Mouse (Mus musculus) myocyte (in vitro differentiated cells): ENCODE measurements around the gene Ror2. TPM values are rescaled to one million over a fixed set of nuclear protein-coding genes. Genes with fewer than 3 reads are reported as not detected.

Experiments
- H3K27me3 ChIP-seq: one replicate; pipeline ENCODE4 v1.6.1; 2011; ENCODE audit not compliant: control insufficient read depth, insufficient read depth, insufficient read length
- H3K36me3 ChIP-seq: one replicate; pipeline ENCODE4 v1.6.1; 2011; ENCODE audit not compliant: control insufficient read depth, insufficient read depth
- H3K4me2 ChIP-seq: one replicate; pipeline ENCODE4 v1.6.1; 2011; ENCODE audit warnings: low read depth, control low read depth
- H3K4me3 ChIP-seq: one replicate; pipeline ENCODE4 v1.5.1; 2011; ENCODE audit warnings: mild to moderate bottlenecking, control low read depth, moderate library complexity
- H3K79me2 ChIP-seq: one replicate; pipeline ENCODE4 v1.6.1; 2011; ENCODE audit not compliant: control insufficient read depth, insufficient read depth
- H3ac ChIP-seq: one replicate; pipeline ENCODE4 v1.6.1; 2011; ENCODE audit not compliant: control insufficient read depth, insufficient read length
- CEBPB ChIP-seq: IDR thresholded peaks from 2 replicates; pipeline ENCODE4 v1.6.1; 2011; ENCODE audit warnings: mild to moderate bottlenecking, moderate library complexity; ENCODE audit not compliant: poor library complexity, insufficient read depth, severe bottlenecking
- E2F4 ChIP-seq: IDR thresholded peaks from one replicate; pipeline ENCODE4 v1.6.1; 2011; ENCODE audit warnings: mild to moderate bottlenecking, control low read depth, moderate library complexity; ENCODE audit not compliant: insufficient read depth
- MAX ChIP-seq: IDR thresholded peaks from one replicate; pipeline ENCODE4 v1.6.1; 2011; ENCODE audit warnings: low read depth, mild to moderate bottlenecking, control low read depth
- MYOD1 ChIP-seq, 3 experiments: IDR thresholded peaks; one replicate each; pipeline ENCODE4 v1.6.1; 2011; ENCODE audit warnings: control low read depth in 2 of 3, low read depth in 2 of 3, mild to moderate bottlenecking in 2 of 3, moderate library complexity in 1 of 3; ENCODE audit not compliant: insufficient read length in 2 of 3, control insufficient read depth in 1 of 3
- MYOG ChIP-seq, 3 experiments: IDR thresholded peaks; one replicate each; pipeline ENCODE4 v1.6.1; 2011; ENCODE audit warnings: control low read depth in 2 of 3, low read depth in 2 of 3, mild to moderate bottlenecking in 2 of 3; ENCODE audit not compliant: insufficient read length in 2 of 3, control insufficient read depth in 1 of 3, insufficient read depth in 1 of 3
- POLR2A ChIP-seq: IDR thresholded peaks from one replicate; pipeline ENCODE4 v1.6.1; 2011; ENCODE audit warnings: low read depth, mild to moderate bottlenecking, control low read depth, moderate library complexity; ENCODE audit not compliant: insufficient read length
- POLR2AphosphoS2 ChIP-seq: IDR thresholded peaks from one replicate; pipeline ENCODE4 v1.6.1; 2011; ENCODE audit warnings: low read depth, control low read depth; ENCODE audit not compliant: insufficient read length
- REST ChIP-seq: IDR thresholded peaks from one replicate; pipeline ENCODE4 v1.6.1; 2011; ENCODE audit warnings: mild to moderate bottlenecking, control low read depth, moderate library complexity; ENCODE audit not compliant: insufficient read depth, insufficient read length
- SRF ChIP-seq: IDR thresholded peaks from one replicate; pipeline ENCODE4 v1.6.1; 2011; ENCODE audit warnings: low read depth; ENCODE audit not compliant: control insufficient read depth, insufficient read length
- TCF12 ChIP-seq: IDR thresholded peaks from one replicate; pipeline ENCODE4 v1.6.1; 2011; ENCODE audit warnings: mild to moderate bottlenecking, control low read depth; ENCODE audit not compliant: poor library complexity, insufficient read depth, severe bottlenecking
- TCF3 ChIP-seq: IDR thresholded peaks from one replicate; pipeline ENCODE4 v1.6.1; 2011; ENCODE audit warnings: low read depth, control low read depth; ENCODE audit not compliant: insufficient read length
- USF1 ChIP-seq: IDR thresholded peaks from one replicate; pipeline ENCODE4 v1.6.1; 2011; ENCODE audit warnings: low read depth, mild to moderate bottlenecking, control low read depth, moderate library complexity
- polyA plus RNA-seq: library from polyadenylated mRNA; unstranded; fragments of >200 nt; fragmentation: generic; extraction: Trizol; gene quantifications from one replicate; pipeline ENCODE4 v1.2.1, GENCODE M21; 2012; ENCODE audit warnings: missing spikeins

The Ror2 gene
- polyA plus RNA-seq, 1 experiment, result 0.12 TPM

DNA sequence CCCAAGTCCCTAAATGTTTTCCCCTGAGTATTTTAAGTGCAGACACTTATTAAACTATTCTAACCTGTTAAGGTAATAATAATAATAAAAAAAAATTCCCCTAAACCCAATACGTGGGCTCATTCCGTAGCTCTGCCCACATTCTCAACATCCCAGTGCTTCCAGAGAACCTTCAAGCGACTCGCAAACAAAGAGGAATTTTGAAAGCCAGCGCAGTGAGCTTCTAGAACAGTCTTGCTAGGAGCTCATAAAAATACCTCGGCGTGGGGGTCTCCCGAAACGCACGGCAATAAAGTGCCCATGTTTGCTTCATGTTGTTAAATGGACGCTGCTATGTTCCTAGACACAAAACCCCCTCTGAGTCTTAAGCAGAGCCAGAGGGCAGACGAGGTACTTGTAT lies 32.7 kb downstream of the Ror2 start:
- Histone ChIP-seq H3K4me3 (no peak overlapping the region), H3K79me2 (no peaks in the 10 kb centered on the region), H3K27me3 (no peaks in the 10 kb centered on the region), H3ac (no peak overlapping the region), H3K4me2 (no peak overlapping the region), H3K36me3 (no peaks in the 10 kb centered on the region)
- TF ChIP-seq POLR2AphosphoS2 (no peak), TCF3 (no peak), MYOD1 (IDR thresholded peaks at IDR 0.05; ENCODE audit: control insufficient read depth in 1 of 3, insufficient read length in 2 of 3, low read depth in 2 of 3) (no peak), E2F4 (no peak), SRF (no peak), CEBPB (no peak), TCF12 (no peak), USF1 (no peak), MAX (no peak), POLR2A (no peak), MYOG (IDR thresholded peaks at IDR 0.05; ENCODE audit: control insufficient read depth in 1 of 3, insufficient read depth in 1 of 3, insufficient read length in 2 of 3, low read depth in 2 of 3) (no peak), REST (no peak)

DNA sequence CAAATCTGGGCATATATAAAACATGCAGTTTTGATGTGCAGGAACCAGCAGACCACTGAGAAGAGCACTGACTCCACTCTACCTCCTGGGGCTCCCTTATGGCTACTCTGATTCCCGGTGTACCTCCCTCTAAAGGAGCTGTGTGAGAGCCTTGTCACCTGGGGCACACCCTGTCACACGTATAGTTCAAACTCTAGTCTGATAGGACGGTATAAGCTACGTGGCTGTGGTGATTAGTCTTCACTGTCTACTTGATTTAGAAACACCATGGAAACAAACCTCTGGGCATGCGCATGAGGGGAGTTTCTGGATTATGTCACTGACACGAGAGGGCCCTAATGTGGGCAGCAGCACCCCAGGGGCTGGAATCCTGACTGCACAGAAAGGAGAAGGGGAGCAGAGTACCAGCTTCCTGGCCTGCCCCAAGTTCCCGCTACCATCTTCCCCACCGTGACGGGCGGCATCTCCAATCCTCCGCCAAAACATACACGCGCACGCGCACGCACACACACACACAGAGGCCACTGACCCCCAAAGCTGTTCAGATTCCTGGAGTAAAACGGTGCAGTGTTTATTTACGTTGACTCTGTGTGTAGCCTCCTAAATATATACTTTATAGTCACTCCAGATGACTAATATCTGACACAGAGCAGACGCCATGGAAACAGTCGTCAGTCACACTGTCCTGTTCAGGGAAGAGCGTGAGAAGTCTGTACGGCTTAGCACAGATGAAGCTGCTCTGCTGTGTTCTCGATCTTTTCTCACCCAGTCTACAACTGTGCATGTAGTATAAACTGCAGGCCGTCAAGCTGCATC lies 37.1 kb downstream of the Ror2 start:
- Histone ChIP-seq H3K4me3 (no peak overlapping the region), H3K36me3 (no peaks in the 10 kb centered on the region), H3K27me3 (no peaks in the 10 kb centered on the region), H3K79me2 (no peaks in the 10 kb centered on the region), H3K4me2 (no peak overlapping the region), H3ac (no peak overlapping the region)
- TF ChIP-seq USF1 (no peak), SRF (no peak)

DNA sequence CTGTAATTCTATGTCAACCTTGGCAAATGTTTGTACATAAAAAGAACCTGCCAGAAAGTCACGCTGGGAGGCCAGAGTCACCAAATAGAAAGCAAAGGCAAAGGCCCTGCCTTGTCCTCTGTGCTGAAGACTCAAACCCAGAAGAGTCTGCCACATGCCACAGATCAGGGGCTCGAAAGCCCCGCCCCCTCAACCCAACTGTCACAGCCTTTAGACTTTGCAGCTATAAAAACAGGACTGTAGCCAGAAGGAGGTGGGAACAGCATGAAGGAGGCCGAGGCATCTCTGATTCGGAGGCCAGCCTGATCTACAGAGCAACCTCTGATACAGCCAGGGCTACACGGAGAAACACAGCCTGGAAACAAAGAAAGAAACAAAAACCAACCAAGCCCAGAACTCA lies 37.8 kb downstream of the Ror2 start:
- Histone ChIP-seq H3K79me2 (no peaks in the 10 kb centered on the region), H3K27me3 (no peaks in the 10 kb centered on the region), H3K36me3 (no peaks in the 10 kb centered on the region), H3K4me3 (no peak overlapping the region), H3ac (no peak overlapping the region), H3K4me2 (no peak overlapping the region)
- no peak for TF ChIP-seq E2F4

DNA sequence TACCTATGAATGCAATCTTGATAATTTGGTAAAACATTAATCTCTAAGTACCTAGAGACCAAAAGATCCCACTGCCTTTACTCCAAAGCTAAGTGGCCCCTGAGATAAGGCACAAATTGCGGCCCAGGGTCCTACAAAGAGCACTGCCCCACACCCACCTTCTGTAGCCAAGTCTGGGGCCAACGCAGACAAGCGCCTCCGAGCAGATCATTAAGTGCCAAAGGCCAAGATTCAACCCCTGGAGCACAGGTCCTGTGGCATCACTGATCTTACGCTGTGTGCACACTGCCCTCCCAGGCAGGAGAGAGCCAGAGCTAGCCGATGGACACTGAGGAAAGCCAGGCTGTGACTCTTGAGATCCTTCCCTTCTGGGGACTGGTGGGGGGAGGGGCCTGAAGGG lies 38.7 kb downstream of the Ror2 start:
- Histone ChIP-seq H3K36me3 (no peaks in the 10 kb centered on the region), H3K4me2 (no peak overlapping the region), H3K4me3 (no peak overlapping the region), H3K27me3 (no peaks in the 10 kb centered on the region), H3ac (no peak overlapping the region), H3K79me2 (no peaks in the 10 kb centered on the region)
- TF ChIP-seq MYOD1 (IDR thresholded peaks at IDR 0.05; ENCODE audit: control insufficient read depth in 1 of 3, insufficient read length in 2 of 3, low read depth in 2 of 3), result no peak
- no peak for TF ChIP-seq MYOG (IDR thresholded peaks at IDR 0.05; ENCODE audit: control insufficient read depth in 1 of 3, insufficient read depth in 1 of 3, insufficient read length in 2 of 3, low read depth in 2 of 3)
- TF ChIP-seq TCF12, result no peak
- no peak for TF ChIP-seq TCF3
- no peak for TF ChIP-seq REST
- no peak for TF ChIP-seq POLR2A
- no peak for TF ChIP-seq MAX
- TF ChIP-seq POLR2AphosphoS2, result no peak
- no peak for TF ChIP-seq SRF
- no peak for TF ChIP-seq USF1
- TF ChIP-seq CEBPB, result no peak
- no peak for TF ChIP-seq E2F4

DNA sequence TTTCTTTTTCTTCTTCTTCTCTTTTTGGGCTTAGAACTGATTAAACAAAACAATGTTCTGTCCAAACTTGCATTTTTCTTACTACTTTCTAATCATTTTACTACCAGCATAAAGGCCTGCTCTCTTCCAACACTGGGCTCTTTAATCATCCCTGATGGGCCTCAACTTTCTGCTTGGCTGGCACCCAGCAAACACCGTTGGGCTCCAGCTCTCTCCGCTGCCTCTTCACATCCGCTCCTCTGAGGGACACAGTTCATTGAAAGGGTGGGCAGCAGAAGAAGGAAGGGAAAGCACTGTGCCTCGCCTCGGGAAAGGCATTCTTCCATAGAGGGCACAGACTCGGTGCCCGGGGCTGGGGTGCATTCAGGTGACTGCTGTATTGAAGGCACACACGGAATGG lies 41.8 kb downstream of the Ror2 start:
- no peaks in the 10 kb centered on the region for H3K79me2 ChIP-seq
- H3K36me3 ChIP-seq, result no peaks in the 10 kb centered on the region
- TF ChIP-seq SRF (no peak), MYOD1 (IDR thresholded peaks at IDR 0.05; ENCODE audit: control insufficient read depth in 1 of 3, insufficient read length in 2 of 3, low read depth in 2 of 3) (no peak), USF1 (no peak), E2F4 (no peak), MYOG (IDR thresholded peaks at IDR 0.05; ENCODE audit: control insufficient read depth in 1 of 3, insufficient read depth in 1 of 3, insufficient read length in 2 of 3, low read depth in 2 of 3) (no peak), CEBPB (no peak), TCF12 (no peak), REST (no peak), POLR2AphosphoS2 (no peak), POLR2A (no peak), TCF3 (no peak), MAX (no peak)
- no peak overlapping the region for H3K4me3 ChIP-seq
- peaks cover 7% of the 10 kb centered on the region for H3K27me3 ChIP-seq
- H3K4me2 ChIP-seq, result no peak overlapping the region
- H3ac ChIP-seq, result no peak overlapping the region
